Mouse (Mus musculus): ENCODE measurements around the gene Zfand3.

DNA sequence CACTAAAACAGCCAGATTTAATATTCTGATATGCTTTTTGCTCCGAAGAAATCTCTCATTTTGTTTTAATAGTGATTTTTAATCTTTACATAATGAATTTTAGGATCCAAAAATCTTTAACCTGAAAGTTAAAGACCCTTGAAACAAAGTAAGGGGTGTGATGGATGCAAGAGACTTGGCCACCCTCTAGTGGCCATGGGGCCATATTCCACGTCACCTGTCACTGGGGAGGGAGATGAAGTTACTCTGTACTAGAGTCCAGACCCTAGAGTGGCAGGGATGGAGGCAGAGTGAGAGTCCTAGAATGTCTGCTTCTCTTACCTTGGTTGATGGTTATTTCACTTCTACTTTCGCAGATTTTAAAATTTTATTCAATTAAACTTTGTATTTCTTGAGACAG lies 100.8 kb downstream of the Zfand3 start:
- TF ChIP-seq POLR2A (IDR thresholded peaks at IDR 0.05; ENCODE audit: extremely low read depth, insufficient read depth, low read length) (no peak), CTCF (IDR thresholded peaks at IDR 0.05; ENCODE audit: low read depth, low read length) (peak; percentile 58; the same call in 1 of the 2 replicates)
